Mouse (Mus musculus) testis, adult 2 months (tissue): Measurements from ENCODE around the gene Ppp1r16b.

Experiments
- CTCF ChIP-seq: fragments of 200-500 bp; IDR thresholded peaks from 2 replicates; pipeline ENCODE4 v1.5.1; 2012; ENCODE audit warnings: low read depth, mild to moderate bottlenecking, inconsistent platforms, low read length, moderate library complexity; ENCODE audit not compliant: control insufficient read depth, insufficient read depth, insufficient replicate concordance
- POLR2A ChIP-seq: fragments of 200-500 bp; IDR thresholded peaks from 2 replicates; pipeline ENCODE4 v1.6.1; 2012; ENCODE audit warnings: low read depth, mild to moderate bottlenecking, inconsistent platforms, low read length, moderate library complexity; ENCODE audit not compliant: control insufficient read depth

- no peak for TF ChIP-seq POLR2A
- no peak for TF ChIP-seq CTCF
Measured at GRCm38 (mm10) chr2:158667671-158668432, 2.7 kb downstream of the Ppp1r16b start.
